ENCODE assay signal across 13 mouse cellular contexts in the genomic region with DNA sequence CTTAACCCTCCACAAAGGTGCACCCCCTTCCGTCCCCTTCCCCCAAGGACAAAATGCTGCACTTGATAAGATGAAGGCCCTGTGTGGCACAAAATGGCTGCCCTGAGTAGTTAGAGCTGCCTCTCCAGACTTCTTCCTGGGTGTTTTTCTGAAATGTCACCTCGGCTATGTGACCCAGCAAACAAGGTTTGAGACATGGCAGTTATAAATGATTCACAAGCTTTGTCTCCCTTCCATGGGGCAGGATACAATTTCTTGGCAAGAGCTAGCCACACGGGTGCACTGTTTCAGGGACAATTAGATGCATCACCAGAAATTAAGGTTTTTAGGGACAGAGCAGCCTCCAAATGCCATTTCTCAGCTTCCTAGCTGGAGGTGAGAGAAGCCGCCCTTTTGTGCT. TPM values are rescaled to one million over a fixed set of nuclear protein-coding genes. Genes with fewer than 3 reads are reported as not detected.
DNase-seq lines count a peak whose midpoint lies in the region; ATAC-seq and TF ChIP-seq lines count a peak whose summit lies in the region.
"Had no signal": no experiment of that assay in that cellular context is flagged by ENCODE, and none has a peak within 500 bp of the region (broad histone marks: within the 10 kb centered on the region; RNA-seq: fewer than 3 reads in every experiment).

No protein-coding gene starts in this region.

- WGBS in kidney, adult 2 months, result 43% methylated on average over 4 of the region's 4 CpGs
- WGBS in neural tube, embryonic 12.5 days, result 73% methylated on average over 4 of the region's 4 CpGs
- 76% methylated on average over 4 of the region's 4 CpGs for WGBS in limb, embryonic 10.5 days

- H3K9ac ChIP-seq in neural tube, embryonic 12.5 days, result no peak overlapping the region

- TF ChIP-seq POLR2A in kidney, adult 2 months (IDR thresholded peaks at IDR 0.05; ENCODE audit: low read depth, low read length), result no peak

- ATAC-seq in neural tube, embryonic 12.5 days (ENCODE audit: low FRiP score, low read depth), result no peak

- TF ChIP-seq CTCF in kidney, adult 2 months (conservative IDR thresholded peaks at IDR 0.05; ENCODE audit: insufficient read depth, insufficient read length, low read depth, low read length), result no peak

- no peak overlapping the region for H3K27ac ChIP-seq in kidney, adult 2 months (ENCODE audit: insufficient read depth, low read depth, low read length)
- no peak overlapping the region for H3K27ac ChIP-seq in neural tube, embryonic 12.5 days
- H3K27ac ChIP-seq in limb, embryonic 10.5 days, result no peak overlapping the region

- no peak overlapping the region for H3K4me3 ChIP-seq in kidney, adult 2 months (ENCODE audit: insufficient read depth, low read depth, low read length)
- no peak overlapping the region for H3K4me3 ChIP-seq in neural tube, embryonic 12.5 days
- H3K4me3 ChIP-seq in limb, embryonic 10.5 days, result 0 out of 2 replicates have a peak overlapping the region, but pooled peaks have one; percentile 68

- H3K27me3 ChIP-seq in kidney, adult 2 months (replicated peaks; ENCODE audit: control insufficient read depth, insufficient read depth, low read length), result no peaks in the 10 kb centered on the region
- no peaks in the 10 kb centered on the region for H3K27me3 ChIP-seq in neural tube, embryonic 12.5 days (replicated peaks)
- H3K27me3 ChIP-seq in limb, embryonic 10.5 days (ENCODE audit: low read depth, poor library complexity, severe bottlenecking), result no peaks in the 10 kb centered on the region

- peak overlapping the region; percentile 90; the same call in 1 of the 2 replicates for H3K4me2 ChIP-seq in neural tube, embryonic 12.5 days (replicated peaks)

- DNase-seq in kidney, adult 2 months, result peak; percentile 56
- DNase-seq in kidney, adult 8-10 months, result no peak
- no peak for DNase-seq in neural tube, embryonic 10.5 days (ENCODE audit: extremely low spot score, low spot score)
- no peak for DNase-seq in limb, embryonic 10.5 days (ENCODE audit: low spot score)
- DNase-seq in embryo, embryonic 10 days (ENCODE audit: low spot score), result no peak
- no peak for DNase-seq in gastrocnemius, adult 8-10 months (ENCODE audit: low spot score in 2 of 2)
- DNase-seq: adrenal gland, postnatal 10 days; embryo, embryonic 11 days; heart, postnatal 14 days; lung, postnatal 14 days had no signal

- 0 out of 2 replicates have a peak, but pooled peaks cover 2% of the 10 kb centered on the region for H3K36me3 ChIP-seq in kidney, adult 2 months (ENCODE audit: control insufficient read depth, insufficient read depth, low read length)
- H3K36me3 ChIP-seq in neural tube, embryonic 12.5 days, result peaks cover 50% of the 10 kb centered on the region
- peaks cover 63% of the 10 kb centered on the region for H3K36me3 ChIP-seq in limb, embryonic 10.5 days

- H3K9me3 ChIP-seq in neural tube, embryonic 12.5 days, result no peaks in the 10 kb centered on the region
- H3K9me3 ChIP-seq in limb, embryonic 10.5 days (replicated peaks), result no peaks in the 10 kb centered on the region

- peaks cover 17% of the 10 kb centered on the region; the same call in 1 of the 2 replicates for H3K4me1 ChIP-seq in kidney, adult 2 months (ENCODE audit: control insufficient read depth, insufficient read depth, low read length)
- peaks cover 43% of the 10 kb centered on the region for H3K4me1 ChIP-seq in neural tube, embryonic 12.5 days
- peaks cover 49% of the 10 kb centered on the region for H3K4me1 ChIP-seq in limb, embryonic 10.5 days

RNA-seq across cellular contexts. Expression of gene Cyb561d2, which starts 1.6 kb away (rescaled TPM):
- polyA plus RNA-seq in kidney, adult 2 months (2012; rRNA removed), result 62.6 and 77.4 TPM in 2 replicates
- 24.2 and 25.4 TPM in 2 replicates for polyA plus RNA-seq in neural tube, embryonic 12.5 days (2016; fragmentation: Nextera tagmentation; extraction: Ambion mirVana)
- polyA plus RNA-seq in limb, embryonic 10.5 days (2016; fragmentation: Nextera tagmentation; extraction: Ambion mirVana), result 13.2 and 15.8 TPM in 2 replicates
- 1 to 10 TPM; 3.5 to 4.9 (median 4.2) TPM for total RNA-seq in gastrocnemius, adult 8-10 months (2022)

RNA-seq across cellular contexts. Expression of gene Nprl2, which starts 1.6 kb away (rescaled TPM):
- polyA plus RNA-seq in kidney, adult 2 months (2012; rRNA removed), result 61.5 and 62.6 TPM in 2 replicates
- 52.6 and 55.2 TPM in 2 replicates for polyA plus RNA-seq in neural tube, embryonic 12.5 days (2016; fragmentation: Nextera tagmentation; extraction: Ambion mirVana)
- 34.0 and 37.3 TPM in 2 replicates for polyA plus RNA-seq in limb, embryonic 10.5 days (2016; fragmentation: Nextera tagmentation; extraction: Ambion mirVana)
- 10 to 100 TPM; 10.4 to 13.4 (median 11.0) TPM for total RNA-seq in gastrocnemius, adult 8-10 months (2022)

RNA-seq across cellular contexts. Expression of gene Tmem115, which starts 6.7 kb away (rescaled TPM):
- polyA plus RNA-seq in kidney, adult 2 months (2012; rRNA removed), result 52.1 and 63.6 TPM in 2 replicates
- polyA plus RNA-seq in neural tube, embryonic 12.5 days (2016; fragmentation: Nextera tagmentation; extraction: Ambion mirVana), result 46.7 and 48.4 TPM in 2 replicates
- 41.3 and 43.5 TPM in 2 replicates for polyA plus RNA-seq in limb, embryonic 10.5 days (2016; fragmentation: Nextera tagmentation; extraction: Ambion mirVana)
- 10 to 100 TPM; 15.4 to 19.0 (median 16.6) TPM for total RNA-seq in gastrocnemius, adult 8-10 months (2022)

RNA-seq across cellular contexts. Expression of gene Zmynd10, which starts 6.7 kb away (rescaled TPM):
- polyA plus RNA-seq in kidney, adult 2 months (2012; rRNA removed), result 52.6 and 52.9 TPM in 2 replicates
- 0.51 and 0.82 TPM in 2 replicates for polyA plus RNA-seq in neural tube, embryonic 12.5 days (2016; fragmentation: Nextera tagmentation; extraction: Ambion mirVana)
- 0.25 and 0.33 TPM in 2 replicates for polyA plus RNA-seq in limb, embryonic 10.5 days (2016; fragmentation: Nextera tagmentation; extraction: Ambion mirVana)
- total RNA-seq in gastrocnemius, adult 8-10 months (2022), result under 1 TPM in 1 of 4 experiments, not detected in 3; 0.22 TPM
- total RNA-seq: adrenal gland, postnatal 10 days; granulocyte monocyte progenitor cell, adult 5-6 weeks; heart, postnatal 14 days; monocyte, adult 5-6 weeks had no signal

RNA-seq across cellular contexts. Expression of gene Rassf1, which starts 10.9 kb away (rescaled TPM):
- polyA plus RNA-seq in kidney, adult 2 months (2012; rRNA removed), result 23.0 and 24.0 TPM in 2 replicates
- polyA plus RNA-seq in neural tube, embryonic 12.5 days (2016; fragmentation: Nextera tagmentation; extraction: Ambion mirVana), result 37.6 and 37.7 TPM in 2 replicates
- polyA plus RNA-seq in limb, embryonic 10.5 days (2016; fragmentation: Nextera tagmentation; extraction: Ambion mirVana), result 55.3 and 57.4 TPM in 2 replicates
- total RNA-seq in gastrocnemius, adult 8-10 months (2022), result 10 to 100 TPM in 3 of 4 experiments, 1 to 10 TPM in 1; 9.3 to 14.4 (median 11.9) TPM
